ENCODE assay signal across 20 mouse cellular contexts in the genomic region with DNA sequence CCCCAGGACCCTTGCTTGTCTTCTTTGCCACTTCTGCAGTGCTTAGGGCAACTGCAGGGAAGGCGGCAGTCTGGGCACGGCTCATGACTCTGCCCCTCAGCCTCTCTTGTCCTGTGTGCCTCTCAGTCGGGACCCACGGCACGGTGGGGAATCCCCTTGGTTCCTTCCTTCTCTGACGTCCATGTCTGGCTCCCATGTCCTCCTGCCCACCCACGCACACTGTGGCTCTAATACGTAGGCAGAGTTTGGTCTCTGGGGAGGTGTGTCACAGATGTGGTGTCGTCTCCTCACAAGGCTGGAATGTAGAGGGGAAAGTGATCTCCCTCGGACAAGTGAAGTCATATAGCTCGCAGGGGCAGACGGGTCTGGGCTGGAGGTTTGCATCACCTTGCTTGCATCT. TPM values are rescaled to one million over a fixed set of nuclear protein-coding genes. Genes with fewer than 3 reads are reported as not detected.
DNase-seq lines count a peak whose midpoint lies in the region; ATAC-seq lines count a peak whose summit lies in the region.
"Had no signal": no experiment of that assay in that cellular context is flagged by ENCODE, and none has a peak within 500 bp of the region (broad histone marks: within the 10 kb centered on the region; RNA-seq: fewer than 3 reads in every experiment).

No protein-coding gene starts in this region.

- 0 out of 2 replicates have a peak overlapping the region, but pooled peaks have one; percentile 17 for H3K27ac ChIP-seq in heart, embryonic 16.5 days (ENCODE audit: low read length)
- no peak overlapping the region for H3K27ac ChIP-seq in heart, embryonic 12.5 days (ENCODE audit: poor library complexity, severe bottlenecking)
- H3K27ac ChIP-seq: kidney, postnatal 0 days; midbrain, embryonic 15.5 days; neural tube, embryonic 15.5 days had no signal

- H3K27me3 ChIP-seq in heart, embryonic 16.5 days (ENCODE audit: control insufficient read depth, insufficient read depth, low read length): no peaks in the 10 kb centered on the region
- peaks cover 10% of the 10 kb centered on the region for H3K27me3 ChIP-seq in heart, embryonic 12.5 days (replicated peaks)
- H3K27me3 ChIP-seq: midbrain, embryonic 15.5 days; neural tube, embryonic 15.5 days had no signal

- no peak overlapping the region for H3K4me2 ChIP-seq in heart, embryonic 16.5 days (ENCODE audit: low read depth, low read length)
- H3K4me2 ChIP-seq in heart, embryonic 12.5 days: no peak overlapping the region
- H3K4me2 ChIP-seq: midbrain, embryonic 15.5 days; neural tube, embryonic 15.5 days had no signal

- H3K9ac ChIP-seq in heart, embryonic 16.5 days (ENCODE audit: low read length): no peak overlapping the region
- H3K9ac ChIP-seq in heart, embryonic 12.5 days: no peak overlapping the region
- H3K9ac ChIP-seq: midbrain, embryonic 15.5 days; neural tube, embryonic 15.5 days had no signal

- no peak overlapping the region for H3K4me3 ChIP-seq in heart, embryonic 16.5 days (ENCODE audit: low read length)
- no peak overlapping the region for H3K4me3 ChIP-seq in heart, embryonic 12.5 days
- H3K4me3 ChIP-seq: midbrain, embryonic 15.5 days; neural tube, embryonic 15.5 days had no signal

- peaks cover 37% of the 10 kb centered on the region for H3K4me1 ChIP-seq in heart, embryonic 16.5 days (ENCODE audit: control insufficient read depth, insufficient read depth, low read length)
- peaks cover 31% of the 10 kb centered on the region for H3K4me1 ChIP-seq in heart, embryonic 12.5 days (replicated peaks)
- H3K4me1 ChIP-seq: midbrain, embryonic 15.5 days; neural tube, embryonic 15.5 days had no signal

- H3K36me3 ChIP-seq in heart, embryonic 16.5 days (ENCODE audit: control insufficient read depth, insufficient read depth): no peaks in the 10 kb centered on the region
- no peaks in the 10 kb centered on the region for H3K36me3 ChIP-seq in heart, embryonic 12.5 days
- H3K36me3 ChIP-seq: midbrain, embryonic 15.5 days; neural tube, embryonic 15.5 days had no signal

- 45% methylated on average over 12 of the region's 12 CpGs for WGBS in heart, embryonic 16.5 days
- 65% methylated on average over 12 of the region's 12 CpGs for WGBS in heart, embryonic 12.5 days

- DNase-seq in B cell, adult 2 months: peak; percentile 70 to 77
- no peak for DNase-seq in urinary bladder, postnatal 36 days (ENCODE audit: low spot score in 2 of 2)
- DNase-seq in thymus, postnatal 25 days: no peak
- no peak for DNase-seq in right cerebral cortex, postnatal 36 days (ENCODE audit: low spot score in 2 of 2)
- DNase-seq: adrenal gland, postnatal 36 days; cerebellum, adult 11 months; gastrocnemius, postnatal 25 days; lung, postnatal 10 days; right cerebral cortex, postnatal 4 days had no signal

- H3K9me3 ChIP-seq in heart, embryonic 16.5 days (replicated peaks; ENCODE audit: control insufficient read depth, low read length): no peaks in the 10 kb centered on the region
- H3K9me3 ChIP-seq in heart, embryonic 12.5 days (replicated peaks): no peaks in the 10 kb centered on the region
- H3K9me3 ChIP-seq: midbrain, embryonic 15.5 days; neural tube, embryonic 15.5 days had no signal

- no peak for ATAC-seq in heart, embryonic 16.5 days (replicated peaks; ENCODE audit: extremely low read depth, insufficient read depth, low FRiP score)
- ATAC-seq in heart, embryonic 12.5 days (ENCODE audit: insufficient number of reproducible peaks, low FRiP score): no peak
- peak; percentile 49 for ATAC-seq in activated CD4-positive, CD25-positive, alpha-beta regulatory T cell, adult 4 months
- ATAC-seq in monocyte, adult 5-6 weeks (replicated peaks; ENCODE audit: insufficient number of reproducible peaks, low FRiP score, low TSS enrichment, poor library complexity, severe bottlenecking): peak; percentile 77
- ATAC-seq: forebrain, embryonic 16.5 days; midbrain, embryonic 15.5 days had no signal

RNA-seq across cellular contexts. Expression of gene 1600014C23Rik, which starts 13.1 kb away (rescaled TPM):
- 0.54 and 1.4 TPM in 2 replicates for polyA plus RNA-seq in heart, embryonic 16.5 days (2015; fragmentation: Nextera tagmentation; extraction: Ambion mirVana)
- 0.61 TPM in 1 of 2 replicates, not detected in the other for polyA plus RNA-seq in heart, embryonic 12.5 days (2016; fragmentation: Nextera tagmentation; extraction: Ambion mirVana)
- polyA plus RNA-seq in activated CD4-positive, CD25-positive, alpha-beta regulatory T cell, adult 4 months (2017; shearing (Covaris generic)): not detected
- total RNA-seq in monocyte, adult 5-6 weeks (2017): not detected in 3 replicates
- total RNA-seq: adrenal gland, postnatal 36 days; gastrocnemius, postnatal 25 days had no signal
- polyA plus RNA-seq: cortical plate, adult 2 months; intestine, embryonic 14.5 days; limb, embryonic 11.5 days; neural tube, embryonic 15.5 days had no signal

Comparison
In these comparisons a context has a peak if more than half of its experiments do, and no peak if none do; other contexts are left out.
1. ATAC-seq: peak in activated CD4-positive, CD25-positive, alpha-beta regulatory T cell, adult 4 months (single experiment) and monocyte, adult 5-6 weeks (single experiment); none in heart, embryonic 16.5 days (single experiment) and heart, embryonic 12.5 days (single experiment).
2. DNase-seq: peak in B cell, adult 2 months (2 of 2); none in urinary bladder, postnatal 36 days (0 of 2), thymus, postnatal 25 days (single experiment) and right cerebral cortex, postnatal 36 days (0 of 2).